Mouse (Mus musculus) limb, embryonic 14.5 days (tissue): ENCODE results near the gene Duxf3. TPM values are rescaled to one million over a fixed set of nuclear protein-coding genes. Genes with fewer than 3 reads are reported as not detected.
"Not testable (repeated sequence)": the region's sequence is repeated elsewhere in the genome, so short reads cannot be mapped to it uniquely, and the experiment has no call there.

Source experiments
- ATAC-seq: fragments of 200-750 bp; cut with Nextera tagmentation; 2 replicates; pipeline ENCODE4 v1.8.0; 2017; ENCODE audit warnings: low read depth, moderate number of reproducible peaks, moderate TSS enrichment; ENCODE audit not compliant: low FRiP score
- DNase-seq: peaks from one replicate; pipeline ENCODE4 v3.0.0-alpha.2; 2015; ENCODE audit warnings: low spot score
- H3K27ac ChIP-seq: fragments of 300-500 bp; sonication (generic); replicated peaks from 2 replicates; pipeline ENCODE4 v1.5.1; 2014; ENCODE audit warnings: low read depth, mild to moderate bottlenecking, low read length, moderate library complexity, mixed read lengths
- H3K27me3 ChIP-seq: fragments of 300-500 bp; sonication (generic); 2 replicates; pipeline ENCODE4 v1.6.1; 2014; ENCODE audit warnings: low read length, mixed read lengths; ENCODE audit not compliant: control insufficient read depth, insufficient read depth
- H3K36me3 ChIP-seq: fragments of 300-500 bp; sonication (generic); 2 replicates; pipeline ENCODE4 v1.6.1; 2014; ENCODE audit warnings: mild to moderate bottlenecking, low read length, moderate library complexity, mixed read lengths; ENCODE audit not compliant: control insufficient read depth, insufficient read depth
- H3K4me1 ChIP-seq: fragments of 300-500 bp; sonication (generic); 2 replicates; pipeline ENCODE4 v1.6.1; 2014; ENCODE audit warnings: antibody characterized with exemption, low read length, mixed read lengths; ENCODE audit not compliant: control insufficient read depth, insufficient read depth
- H3K4me2 ChIP-seq: fragments of 300-500 bp; sonication (generic); replicated peaks from 2 replicates; pipeline ENCODE4 v1.6.1; 2014; ENCODE audit warnings: low read depth, mild to moderate bottlenecking, low read length, moderate library complexity; ENCODE audit not compliant: severe bottlenecking
- H3K4me3 ChIP-seq: fragments of 300-500 bp; sonication (generic); replicated peaks from 2 replicates; pipeline ENCODE4 v1.5.1; 2014; ENCODE audit warnings: low read length
- H3K9ac ChIP-seq: fragments of 300-500 bp; sonication (generic); 2 replicates; pipeline ENCODE4 v1.6.1; 2014; ENCODE audit warnings: mild to moderate bottlenecking, low read depth, low read length, moderate library complexity; ENCODE audit not compliant: severe bottlenecking
- H3K9me3 ChIP-seq: fragments of 300-500 bp; sonication (generic); 2 replicates; pipeline ENCODE4 v1.6.1; 2016; ENCODE audit warnings: low read length; ENCODE audit not compliant: control insufficient read depth
- POLR2A ChIP-seq: fragments of 200-500 bp; IDR thresholded peaks from 2 replicates; pipeline ENCODE4 v1.8.0; 2012; ENCODE audit warnings: inconsistent platforms, mild to moderate bottlenecking, moderate library complexity, borderline replicate concordance; ENCODE audit not compliant: insufficient read depth, insufficient read length; ENCODE audit errors: extremely low read depth
- WGBS: fragments of 180-500 bp; shearing (Covaris S2); extraction: QIAGEN DNeasy Blood & Tissue Kit; methylation state at CpG from one replicate; pipeline ENCODE4 v1.1.7; 2014; 5-methylcytosine and 5-hydroxymethylcytosine counted together
- polyA plus RNA-seq, 2 experiments: library from polyadenylated mRNA; depleted of rRNA in 1 of 2; stranded (reverse) in 1 of 2; unstranded in 1 of 2; fragments of >200 nt; fragmentation: Nextera tagmentation in 1 of 2; extraction: Ambion mirVana in 1 of 2; gene quantifications; 2 replicates each; pipeline versions ENCODE4 v1.2.1 to v1.2.3; 2012 to 2014

Gene Duxf3
- polyA plus RNA-seq, 2 experiments: not detected

GRCm38 (mm10) chr10:58254635-58255175, 22.2 kb upstream of the Duxf3 start:
- whole genome bisulfite sequencing: 43% methylated on average over 6 of the region's 6 CpGs
- Histone ChIP-seq H3K4me1 (peaks cover 12% of the 10 kb centered on the region; the same call in 1 of the 2 replicates), H3K9me3 (no peaks in the 10 kb centered on the region), H3K4me3 (peak overlapping the region; percentile 79), H3K36me3 (peaks cover 21% of the 10 kb centered on the region), H3K27ac (no peak overlapping the region), H3K9ac (peak overlapping the region; percentile 75), H3K4me2 (peak overlapping the region; percentile 54), H3K27me3 (no peaks in the 10 kb centered on the region)
- ATAC-seq (no peak), DNase-seq (no peak)
- TF ChIP-seq POLR2A: no peak

- ATAC-seq: no peak
Observed at GRCm38 (mm10) chr10:58249535-58249934, 17.1 kb upstream of the Duxf3 start.

GRCm38 (mm10) chr10:58238984-58239740, 6.7 kb upstream of the Duxf3 start:
- not testable (repeated sequence) for H3K9ac ChIP-seq, H3K4me3 ChIP-seq, H3K4me2 ChIP-seq, H3K36me3 ChIP-seq, H3K4me1 ChIP-seq, H3K27me3 ChIP-seq, H3K27ac ChIP-seq, H3K9me3 ChIP-seq
- DNase-seq (peak; percentile 33), ATAC-seq (peak; percentile 84)
- WGBS: 85% methylated on average over 7 of the region's 8 CpGs

More at GRCm38 (mm10) chr10:58249535-58249934, 17.1 kb upstream of the Duxf3 start:
- Histone ChIP-seq H3K9ac (no peak overlapping the region), H3K4me2 (no peak overlapping the region), H3K27me3 (no peaks in the 10 kb centered on the region), H3K4me1 (no peaks in the 10 kb centered on the region), H3K9me3 (no peaks in the 10 kb centered on the region), H3K4me3 (no peak overlapping the region), H3K36me3 (no peaks in the 10 kb centered on the region), H3K27ac (no peak overlapping the region)
- no peak for DNase-seq
- 20% methylated on average over 1 of the region's 1 CpGs for WGBS
- TF ChIP-seq POLR2A: no peak

DNA sequence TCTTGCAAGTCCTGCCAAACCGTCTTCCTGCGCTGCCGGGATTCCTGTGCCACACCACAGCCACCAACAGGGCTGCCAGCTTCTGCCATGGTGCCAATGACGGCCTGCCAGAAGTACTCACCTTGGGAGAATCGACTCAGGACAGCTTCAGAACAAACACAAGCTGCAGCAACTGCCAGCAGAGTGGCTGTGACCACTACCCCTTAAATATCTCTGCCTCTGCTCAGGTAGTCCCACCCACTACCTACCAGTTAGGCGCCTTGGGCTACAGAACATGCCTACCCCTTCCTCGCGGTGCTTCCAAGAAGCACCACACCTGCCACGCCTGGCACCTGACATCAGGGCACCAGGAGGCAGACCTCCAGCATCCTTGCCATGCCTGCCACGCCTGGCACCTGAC, 4.1 kb upstream of the Duxf3 start, which contains the start of gene Gm4981:
Gene Gm4981 (minus strand): TSS at position 89 of the 400 bp plus-strand sequence.
- whole genome bisulfite sequencing: 85% methylated on average over 10 of the region's 10 CpGs

GRCm38 (mm10) chr10:58234985-58235384, 2.5 kb upstream of the Duxf3 start:
- not testable (repeated sequence) for H3K4me2 ChIP-seq, H3K4me3 ChIP-seq, H3K4me1 ChIP-seq, H3K27ac ChIP-seq, DNase-seq, H3K27me3 ChIP-seq, H3K9ac ChIP-seq, H3K36me3 ChIP-seq, ATAC-seq
- H3K9me3 ChIP-seq: peaks cover 15% of the 10 kb centered on the region
- WGBS: 82% methylated on average over 4 of the region's 4 CpGs

More for the DNA sequence above, 4.1 kb upstream of the Duxf3 start, which contains the start of gene Gm4981:
- H3K27ac ChIP-seq: no peak within 1 kb of the TSS
- no peak within 1 kb of the TSS for H3K4me2 ChIP-seq
- H3K9me3 ChIP-seq: peaks cover 13% of the 10 kb centered on the region
- DNase-seq (no peak), ATAC-seq (no peak)
- no peaks in the 10 kb centered on the region for H3K36me3 ChIP-seq
- H3K27me3 ChIP-seq: no peaks in the 10 kb centered on the region
- no peak within 1 kb of the TSS for H3K4me3 ChIP-seq
- no peak for TF ChIP-seq POLR2A
- no peaks in the 10 kb centered on the region for H3K4me1 ChIP-seq
- no peak within 1 kb of the TSS for H3K9ac ChIP-seq

DNA sequence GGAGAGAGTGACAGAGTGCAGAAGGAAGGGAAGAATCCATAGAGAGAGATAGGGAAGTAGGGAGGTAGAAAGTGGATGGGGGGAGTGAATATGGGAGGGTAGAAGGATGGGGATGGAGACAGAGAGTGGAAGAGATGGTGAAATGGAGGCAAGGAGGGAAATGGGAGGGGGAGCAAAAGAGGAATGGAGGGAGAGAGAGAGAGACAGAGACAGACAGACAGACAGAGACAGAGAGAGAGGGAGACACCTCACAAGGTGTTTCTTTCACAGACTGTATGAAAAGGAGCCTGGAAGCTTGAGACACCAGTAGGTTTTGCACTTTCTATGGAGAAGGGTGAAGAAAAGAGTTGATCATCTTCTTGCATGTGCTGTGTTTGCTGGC, 1.3 kb upstream of the Duxf3 start:
- not testable (repeated sequence) for H3K4me3 ChIP-seq, H3K27ac ChIP-seq, H3K36me3 ChIP-seq, DNase-seq, H3K4me2 ChIP-seq, H3K4me1 ChIP-seq, H3K9ac ChIP-seq, H3K27me3 ChIP-seq, ATAC-seq
- H3K9me3 ChIP-seq: peaks cover 11% of the 10 kb centered on the region

DNA sequence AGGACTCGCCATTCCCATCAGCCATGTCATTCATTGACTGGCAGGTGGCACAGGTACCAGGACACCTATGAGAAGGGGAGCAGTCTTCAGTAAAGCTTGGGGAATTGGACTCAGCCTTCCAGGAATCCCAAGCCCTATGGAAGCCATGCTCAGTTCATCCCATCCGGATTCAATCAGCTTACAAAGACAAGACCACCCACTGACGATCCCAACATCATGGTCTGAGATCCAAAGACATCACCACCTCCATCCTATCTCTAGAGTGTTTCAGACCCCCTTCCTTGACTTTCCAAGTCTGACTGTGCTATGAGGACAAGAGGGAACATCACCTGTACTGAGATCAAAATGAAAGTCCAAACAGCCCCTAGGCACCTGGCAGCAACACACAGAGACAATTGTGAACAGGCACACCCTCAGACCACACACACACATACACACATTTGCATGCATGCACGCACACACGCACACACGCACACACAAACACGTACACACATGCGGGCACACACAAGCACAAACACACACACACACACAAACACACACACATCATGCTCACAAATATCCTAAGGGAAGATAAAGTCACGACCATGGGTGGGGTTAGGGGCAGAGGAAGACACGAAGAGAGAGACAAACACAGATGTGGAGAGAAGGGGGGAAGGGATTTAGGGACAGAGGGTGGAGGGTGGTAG, 722 bp upstream of the Duxf3 start:
- peak; percentile 36 for ATAC-seq
- H3K36me3 ChIP-seq, DNase-seq, H3K27ac ChIP-seq, H3K27me3 ChIP-seq, H3K4me2 ChIP-seq, H3K4me1 ChIP-seq, H3K9ac ChIP-seq, H3K4me3 ChIP-seq: not testable (repeated sequence)
- H3K9me3 ChIP-seq: peaks cover 11% of the 10 kb centered on the region
- WGBS: 80% methylated on average over 9 of the region's 10 CpGs
